Mouse (Mus musculus) NIH3T3 (cell line): ENCODE data around the gene Ccr2.
"Not testable (repeated sequence)": the region's sequence is repeated elsewhere in the genome, so short reads cannot be mapped to it uniquely, and the experiment has no call there.

ENCODE experiments used
- DNase-seq: peaks from one replicate; pipeline ENCODE4 v3.0.0-alpha.2; 2012; ENCODE audit warnings: low read depth

The Ccr2 gene

DNA sequence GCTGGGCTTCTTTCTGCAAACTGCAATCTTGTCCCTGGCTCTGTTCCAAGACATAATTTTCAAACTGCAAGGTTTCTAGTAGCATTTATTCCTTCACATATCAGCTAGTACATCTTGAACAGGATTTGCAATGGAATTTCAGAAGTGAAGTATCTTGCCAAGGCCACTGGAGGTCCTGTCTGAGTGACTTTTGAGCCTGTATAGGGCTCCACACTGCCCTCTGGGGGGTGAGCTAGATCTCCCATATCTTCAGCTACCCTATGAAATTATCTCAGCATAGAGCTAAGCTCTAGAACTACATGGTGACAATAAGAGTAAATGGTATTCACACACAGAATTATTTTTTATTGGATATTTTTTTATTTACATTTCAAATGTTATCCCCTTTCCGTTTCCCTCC is 16.7 kb downstream of the Ccr2 start:
- peak; percentile 3 for DNase-seq

DNA sequence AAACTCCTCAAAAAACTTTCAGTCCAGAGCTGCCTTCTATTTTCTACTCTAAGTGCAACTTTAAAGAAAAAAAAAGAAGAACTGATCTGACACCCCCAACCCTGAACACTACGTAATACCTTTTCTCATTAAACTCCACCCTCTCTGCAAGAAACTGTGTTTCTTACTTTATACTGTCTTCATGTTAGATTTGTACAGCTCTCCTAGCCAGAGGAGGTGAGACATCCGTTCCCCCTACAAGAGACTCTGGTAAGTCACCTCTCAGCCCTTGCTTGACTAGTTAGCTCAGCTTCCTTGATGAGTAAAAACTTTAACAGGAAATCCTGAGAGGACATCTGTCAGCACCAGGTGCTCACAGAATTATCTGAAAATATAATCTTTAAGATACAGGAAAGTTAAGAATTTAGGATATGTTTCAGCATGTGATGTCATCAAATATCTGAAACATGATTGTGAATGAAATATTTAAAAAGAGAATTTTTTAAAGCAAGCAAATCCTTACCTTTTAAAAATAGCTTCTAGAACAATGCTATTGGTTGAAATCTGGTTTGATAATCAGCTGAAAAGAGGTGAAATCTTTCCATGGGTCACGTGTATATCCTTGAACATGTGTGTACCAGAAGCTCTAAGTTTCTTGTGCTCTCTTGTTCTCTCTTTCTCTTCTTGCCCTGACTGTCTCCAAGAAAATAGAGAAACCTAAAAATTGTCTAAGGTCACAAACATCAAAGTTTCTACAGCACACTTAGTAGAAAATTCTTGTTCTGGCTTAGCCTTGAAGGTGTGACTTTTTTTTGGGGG is 19.8 kb downstream of the Ccr2 start, which contains the start of gene Ccr5:
Gene Ccr5 (plus strand): TSS at position 157 of the 798 bp plus-strand sequence.
- no peak for DNase-seq

- DNase-seq: no peak
Measured at GRCm38 (mm10) chr9:124125576-124125975, 23.8 kb downstream of the Ccr2 start.

DNA sequence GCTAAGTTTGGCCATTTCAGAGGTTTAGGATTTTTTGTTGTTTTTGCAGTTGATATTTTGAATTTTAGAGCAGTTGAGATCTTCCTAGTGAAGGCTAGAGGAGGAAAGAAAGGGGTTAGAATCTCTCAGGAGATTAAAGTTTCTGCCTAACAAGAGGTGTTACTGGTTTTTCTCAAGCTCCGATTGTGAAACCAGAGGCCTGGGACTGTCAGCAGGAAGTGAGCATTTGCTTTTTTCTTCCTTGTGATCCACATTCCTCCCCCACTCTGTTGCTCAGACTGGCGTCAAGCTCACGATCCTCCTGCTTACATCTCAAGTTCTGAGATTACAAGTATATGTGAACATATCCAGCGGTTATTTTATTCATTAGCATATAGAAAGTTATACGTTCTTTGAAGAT is 24.6 kb downstream of the Ccr2 start:
- DNase-seq: no peak

DNA sequence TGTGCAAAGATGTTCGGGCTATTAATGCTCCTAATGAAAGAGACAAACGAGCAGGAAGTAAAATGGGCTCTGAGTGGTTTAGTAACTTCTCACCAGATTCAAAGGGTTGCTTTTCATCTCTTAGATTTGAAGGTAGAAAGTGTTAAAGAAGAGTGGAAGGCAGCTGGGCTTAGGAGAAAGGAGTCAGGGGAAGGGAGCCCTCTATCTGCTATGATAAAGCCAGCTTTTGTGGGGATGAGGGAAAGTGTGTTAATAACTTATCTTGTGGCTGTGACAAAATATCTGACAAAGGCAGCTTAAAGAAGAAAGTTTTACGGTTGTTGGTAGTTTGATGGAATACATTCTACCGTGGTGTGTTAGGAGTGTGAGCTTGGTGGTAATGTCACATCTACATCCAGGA is 25.7 kb downstream of the Ccr2 start:
- DNase-seq: no peak

GRCm38 (mm10) chr9:124128379-124128778 is 26.6 kb downstream of the Ccr2 start:
- peak; percentile 77 for DNase-seq

GRCm38 (mm10) chr9:124132899-124133298 is 31.1 kb downstream of the Ccr2 start:
- DNase-seq: not testable (repeated sequence)

DNA sequence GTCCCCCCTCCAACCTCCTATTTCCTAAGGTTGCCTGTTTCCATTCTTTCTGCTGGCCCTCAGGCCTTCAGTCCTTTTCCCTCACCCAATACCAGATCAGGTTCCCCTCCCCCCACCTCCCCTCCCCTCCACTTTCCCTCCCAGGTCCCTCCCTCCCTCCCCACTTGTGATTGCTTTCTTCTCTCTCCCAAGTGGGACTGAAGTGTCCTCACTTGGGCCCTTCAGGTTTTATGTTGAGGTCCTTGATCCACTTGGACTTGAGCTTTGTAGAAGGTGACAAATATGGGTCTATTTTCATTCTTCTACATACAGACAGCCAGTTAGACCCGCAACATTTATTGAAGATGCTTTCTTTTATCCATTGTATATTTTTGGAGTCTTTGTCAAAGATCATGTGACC is 33.2 kb downstream of the Ccr2 start:
- DNase-seq: not testable (repeated sequence)

DNA sequence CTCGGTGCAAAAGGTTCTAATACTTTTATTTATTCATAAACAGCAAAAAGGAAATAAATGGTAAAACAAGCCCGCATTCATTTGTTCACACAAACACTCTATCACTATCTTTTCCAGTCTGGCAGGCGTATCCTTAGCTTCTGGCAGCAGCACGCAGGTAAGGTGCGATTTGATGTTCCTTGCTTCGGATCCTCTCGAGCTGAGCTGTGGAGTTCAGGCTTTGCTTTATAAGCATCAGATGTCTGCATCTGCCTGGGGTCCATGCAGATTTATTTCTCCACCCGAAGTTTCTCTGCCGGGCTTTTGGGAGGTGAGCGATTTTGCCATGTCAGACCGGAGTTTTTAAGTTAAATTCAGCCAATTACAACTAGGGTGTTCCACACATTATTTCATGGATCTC is 35.9 kb downstream of the Ccr2 start:
- DNase-seq: no peak

- DNase-seq: no peak
Measured at GRCm38 (mm10) chr9:124138055-124138775, 36.5 kb downstream of the Ccr2 start.

GRCm38 (mm10) chr9:124143678-124144077 is 41.9 kb downstream of the Ccr2 start:
- no peak for DNase-seq

DNA sequence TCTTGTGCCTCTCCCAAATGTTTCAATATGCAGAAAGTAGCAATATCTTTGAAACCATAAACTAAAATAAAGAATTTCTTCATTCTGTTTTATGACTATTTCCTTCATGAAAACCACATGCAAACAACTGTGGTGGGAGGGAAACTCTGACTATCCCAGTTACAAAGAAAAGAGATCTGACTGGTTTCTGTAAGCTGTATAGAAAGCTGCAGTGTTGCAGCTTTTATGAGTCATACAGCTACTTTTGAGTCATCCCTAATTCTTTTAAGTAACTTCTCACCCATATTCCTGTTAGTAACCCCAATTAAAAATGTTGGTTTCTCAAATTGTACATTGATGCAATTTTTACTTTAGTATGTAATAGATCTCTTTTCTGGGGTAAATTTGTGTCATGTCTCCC is 44.6 kb downstream of the Ccr2 start:
- peak; percentile 46 for DNase-seq
